Comparison of ENCODE assay signal across 8 mouse cellular contexts in genomic region chr5:134098976-134099375, GRCm38 (mm10). TPM values are rescaled to one million over a fixed set of nuclear protein-coding genes. Genes with fewer than 3 reads are reported as not detected.
DNase-seq lines count a peak whose midpoint lies in the region; ATAC-seq and TF ChIP-seq lines count a peak whose summit lies in the region.

No protein-coding gene starts in this region.

- H3K4me3 ChIP-seq in erythroblast, embryonic 14.5 days (replicated peaks): peak overlapping the region; percentile 51
- H3K4me3 ChIP-seq in MEL (ENCODE audit: control insufficient read depth in 1 of 2, insufficient read depth in 1 of 2, low read depth in 2 of 2, low read length in 2 of 2): peak overlapping the region; percentile 38 to 85
- H3K4me3 ChIP-seq in forebrain, embryonic 12.5 days (replicated peaks): peak overlapping the region; percentile 66
- H3K4me3 ChIP-seq in intestine, embryonic 14.5 days (ENCODE audit: low read depth, low read length): peak overlapping the region; percentile 71
- H3K4me3 ChIP-seq in limb, embryonic 13.5 days: peak overlapping the region; percentile 77
- H3K4me3 ChIP-seq in neural tube, embryonic 14.5 days (ENCODE audit: low read depth, low read length): peak overlapping the region; percentile 81

- no peaks in the 10 kb centered on the region for H3K79me2 ChIP-seq in MEL (ENCODE audit: control insufficient read depth, insufficient read depth, low read length, poor library complexity)

- no peak for TF ChIP-seq CTCF in MEL (IDR thresholded peaks at IDR 0.05 in 2 of 3, conservative IDR thresholded peaks at IDR 0.05 in 1 of 3; ENCODE audit: control insufficient read depth in 1 of 3, insufficient read depth in 1 of 3, low read depth in 2 of 3, low read length in 3 of 3, poor library complexity in 1 of 3, severe bottlenecking in 1 of 3)

- TF ChIP-seq POLR2A in MEL (IDR thresholded peaks at IDR 0.05; ENCODE audit: control insufficient read depth in 1 of 2, insufficient read depth in 1 of 2, low read depth in 1 of 2, low read length in 2 of 2, poor library complexity in 1 of 2): no peak

- ATAC-seq in erythroblast, adult 5-6 weeks (replicated peaks; ENCODE audit: low FRiP score, poor library complexity, severe bottlenecking): no peak
- peak; percentile 67 for ATAC-seq in forebrain, embryonic 12.5 days (ENCODE audit: low FRiP score)
- no peak; the same call in 1 of the 2 replicates for ATAC-seq in intestine, embryonic 14.5 days (replicated peaks; ENCODE audit: low FRiP score, low TSS enrichment, low read depth)
- peak; percentile 33; the same call in 1 of the 2 replicates for ATAC-seq in limb, embryonic 13.5 days (ENCODE audit: low FRiP score, low read depth)
- peak; percentile 45 for ATAC-seq in neural tube, embryonic 14.5 days (ENCODE audit: low read depth)
- no peak for ATAC-seq in monocyte, adult 5-6 weeks (replicated peaks; ENCODE audit: insufficient number of reproducible peaks, low FRiP score, low TSS enrichment, poor library complexity, severe bottlenecking)

- H3K27ac ChIP-seq in MEL (ENCODE audit: control insufficient read depth, low read depth, low read length): no peak overlapping the region
- peak overlapping the region; percentile 27; the same call in 1 of the 2 replicates for H3K27ac ChIP-seq in forebrain, embryonic 12.5 days
- peak overlapping the region; percentile 67; the same call in 1 of the 2 replicates for H3K27ac ChIP-seq in intestine, embryonic 14.5 days (ENCODE audit: low read depth)
- peak overlapping the region; percentile 65; the same call in 1 of the 2 replicates for H3K27ac ChIP-seq in limb, embryonic 13.5 days
- peak overlapping the region; percentile 75 for H3K27ac ChIP-seq in neural tube, embryonic 14.5 days (ENCODE audit: low read depth, low read length)

- H3K36me3 ChIP-seq in erythroblast, embryonic 14.5 days (ENCODE audit: control insufficient read depth): no peaks in the 10 kb centered on the region
- no peaks in the 10 kb centered on the region for H3K36me3 ChIP-seq in MEL (ENCODE audit: control insufficient read depth in 1 of 2, insufficient read depth in 2 of 2, low read length in 2 of 2)
- 0 out of 2 replicates have a peak, but pooled peaks cover 3% of the 10 kb centered on the region for H3K36me3 ChIP-seq in forebrain, embryonic 12.5 days (replicated peaks)
- no peaks in the 10 kb centered on the region for H3K36me3 ChIP-seq in intestine, embryonic 14.5 days (ENCODE audit: control insufficient read depth, insufficient read depth, low read length)
- no peaks in the 10 kb centered on the region; the same call in 1 of the 2 replicates for H3K36me3 ChIP-seq in limb, embryonic 13.5 days
- no peaks in the 10 kb centered on the region for H3K36me3 ChIP-seq in neural tube, embryonic 14.5 days (ENCODE audit: control insufficient read depth, insufficient read depth, low read length)

- H3K9ac ChIP-seq in MEL (ENCODE audit: control insufficient read depth, low read depth, low read length, poor library complexity, severe bottlenecking): peak overlapping the region; percentile 54
- H3K9ac ChIP-seq in forebrain, embryonic 12.5 days: peak overlapping the region; percentile 85
- peak overlapping the region; percentile 53 for H3K9ac ChIP-seq in intestine, embryonic 14.5 days (ENCODE audit: low read length)
- H3K9ac ChIP-seq in limb, embryonic 13.5 days: peak overlapping the region; percentile 79
- peak overlapping the region; percentile 81 for H3K9ac ChIP-seq in neural tube, embryonic 14.5 days (replicated peaks; ENCODE audit: low read depth, low read length)

- peaks cover 24% of the 10 kb centered on the region for H3K27me3 ChIP-seq in erythroblast, embryonic 14.5 days (ENCODE audit: control insufficient read depth)
- no peaks in the 10 kb centered on the region; a peak in 1 of 4 replicates for H3K27me3 ChIP-seq in MEL (ENCODE audit: control insufficient read depth in 1 of 2, insufficient read depth in 2 of 2, low read length in 2 of 2)
- H3K27me3 ChIP-seq in forebrain, embryonic 12.5 days: no peaks in the 10 kb centered on the region
- no peaks in the 10 kb centered on the region for H3K27me3 ChIP-seq in intestine, embryonic 14.5 days (replicated peaks; ENCODE audit: control insufficient read depth, insufficient read depth, low read length)
- no peaks in the 10 kb centered on the region for H3K27me3 ChIP-seq in limb, embryonic 13.5 days
- H3K27me3 ChIP-seq in neural tube, embryonic 14.5 days (ENCODE audit: control insufficient read depth, insufficient read depth, low read length): no peaks in the 10 kb centered on the region

- 0% methylated on average over 17 of the region's 17 CpGs for WGBS in forebrain, embryonic 12.5 days
- WGBS in intestine, embryonic 14.5 days: 2% methylated on average over 17 of the region's 17 CpGs
- WGBS in limb, embryonic 13.5 days: under 1% methylated on average over 17 of the region's 17 CpGs
- under 1% methylated on average over 17 of the region's 17 CpGs for WGBS in neural tube, embryonic 14.5 days

- peaks cover 4% of the 10 kb centered on the region for H3K9me3 ChIP-seq in erythroblast, embryonic 14.5 days (ENCODE audit: control insufficient read depth, low read length)
- no peaks in the 10 kb centered on the region for H3K9me3 ChIP-seq in MEL (replicated peaks; ENCODE audit: insufficient read depth, low read length)
- H3K9me3 ChIP-seq in forebrain, embryonic 12.5 days: no peaks in the 10 kb centered on the region
- H3K9me3 ChIP-seq in intestine, embryonic 14.5 days (ENCODE audit: control insufficient read depth, low read length): no peaks in the 10 kb centered on the region
- H3K9me3 ChIP-seq in limb, embryonic 13.5 days: no peaks in the 10 kb centered on the region
- no peaks in the 10 kb centered on the region for H3K9me3 ChIP-seq in neural tube, embryonic 14.5 days (ENCODE audit: control insufficient read depth, low read length)

- no peaks in the 10 kb centered on the region; the same call in 1 of the 2 replicates for H3K4me1 ChIP-seq in erythroblast, embryonic 14.5 days (ENCODE audit: control insufficient read depth)
- no peaks in the 10 kb centered on the region for H3K4me1 ChIP-seq in MEL (ENCODE audit: control insufficient read depth in 1 of 2, insufficient read depth in 2 of 2, low read length in 2 of 2)
- H3K4me1 ChIP-seq in forebrain, embryonic 12.5 days: peaks cover 35% of the 10 kb centered on the region
- peaks cover 15% of the 10 kb centered on the region; the same call in 1 of the 2 replicates for H3K4me1 ChIP-seq in intestine, embryonic 14.5 days (replicated peaks; ENCODE audit: control insufficient read depth, insufficient read depth, low read length)
- peaks cover 36% of the 10 kb centered on the region for H3K4me1 ChIP-seq in limb, embryonic 13.5 days
- H3K4me1 ChIP-seq in neural tube, embryonic 14.5 days (ENCODE audit: control insufficient read depth, insufficient read depth, low read length): peaks cover 18% of the 10 kb centered on the region

- DNase-seq in MEL (ENCODE audit: low read depth, low spot score): peak; percentile 8
- DNase-seq in intestine, embryonic 14.5 days (ENCODE audit: low spot score): no peak

- H3K4me2 ChIP-seq in forebrain, embryonic 12.5 days: peak overlapping the region; percentile 86
- peak overlapping the region; percentile 88 for H3K4me2 ChIP-seq in intestine, embryonic 14.5 days (ENCODE audit: low read length)
- peak overlapping the region; percentile 92 for H3K4me2 ChIP-seq in limb, embryonic 13.5 days (replicated peaks)
- peak overlapping the region; percentile 58 for H3K4me2 ChIP-seq in neural tube, embryonic 14.5 days (ENCODE audit: low read depth, low read length)

- TF ChIP-seq EP300 in MEL (IDR thresholded peaks at IDR 0.05; ENCODE audit: low read depth in 1 of 2, low read length in 2 of 2): no peak

- no peak for TF ChIP-seq RAD21 in MEL (IDR thresholded peaks at IDR 0.05; ENCODE audit: low read depth, low read length)

TF ChIP-seq in MEL, 35 proteins besides CTCF, POLR2A, EP300 and RAD21:
- TF ChIP-seq JUND (IDR thresholded peaks at IDR 0.05; ENCODE audit: low read depth, low read length): no peak
- TF ChIP-seq UBTF (IDR thresholded peaks at IDR 0.05; ENCODE audit: borderline replicate concordance, insufficient read depth, low read depth, low read length): no peak
- TF ChIP-seq GATA1 (IDR thresholded peaks at IDR 0.05; ENCODE audit: low read depth, low read length): no peak
- TF ChIP-seq USF1 (IDR thresholded peaks at IDR 0.05; ENCODE audit: low read depth, low read length): no peak
- TF ChIP-seq CHD1 (IDR thresholded peaks at IDR 0.05; ENCODE audit: low read depth, low read length): no peak
- TF ChIP-seq NELFE (IDR thresholded peaks at IDR 0.05; ENCODE audit: low read depth, low read length): no peak
- no peak for TF ChIP-seq SMC3 (IDR thresholded peaks at IDR 0.05; ENCODE audit: low read depth, low read length)
- no peak for TF ChIP-seq SIN3A (IDR thresholded peaks at IDR 0.05; ENCODE audit: low read length)
- no peak for TF ChIP-seq MEF2A (IDR thresholded peaks at IDR 0.05; ENCODE audit: extremely low read depth, insufficient replicate concordance, low read depth, low read length, poor library complexity, severe bottlenecking)
- no peak for TF ChIP-seq TAL1 (IDR thresholded peaks at IDR 0.05; ENCODE audit: low read length)
- TF ChIP-seq MAFK (IDR thresholded peaks at IDR 0.05; ENCODE audit: borderline replicate concordance, low read depth, low read length): no peak
- TF ChIP-seq CHD2 (IDR thresholded peaks at IDR 0.05; ENCODE audit: low read length): no peak
- TF ChIP-seq MAX (IDR thresholded peaks at IDR 0.05; ENCODE audit: low read length): no peak
- TF ChIP-seq TCF12 (IDR thresholded peaks at IDR 0.05; ENCODE audit: low read depth, low read length): no peak
- no peak for TF ChIP-seq MXI1 (IDR thresholded peaks at IDR 0.05; ENCODE audit: low read depth, low read length)
- TF ChIP-seq BHLHE40 (IDR thresholded peaks at IDR 0.05; ENCODE audit: borderline replicate concordance, low read depth, low read length): no peak

RNA-seq across cellular contexts. Expression of gene Castor2, which starts 0.5 kb away (rescaled TPM):
- 0.01 TPM in 1 of 2 replicates, not detected in the other for polyA plus RNA-seq in erythroblast, embryonic 14.5 days (2012)
- total RNA-seq in erythroblast, adult 5-6 weeks (2015; ENCODE audit: low replicate concordance): 1.3 TPM in 1 of 2 replicates, not detected in the other
- total RNA-seq in erythroblast, adult 5-6 weeks (2017; ENCODE audit: low replicate concordance): 0.09 and 0.28 TPM in 2 replicates
- total RNA-seq in MEL (2012; rRNA removed): 0.46 and 0.49 TPM in 2 replicates
- polyA plus RNA-seq in MEL (2012; ENCODE audit: insufficient read depth in 1 of 2, insufficient read length in 2 of 2, low read depth in 1 of 2, low replicate concordance in 2 of 2, missing spikeins in 1 of 2): 1 to 10 TPM in 1 of 2 experiments, not detected in 1; 1.4 TPM
- polyA plus RNA-seq in forebrain, embryonic 12.5 days (2016; fragmentation: Nextera tagmentation; extraction: Ambion mirVana): 19.4 and 23.1 TPM in 2 replicates
- polyA plus RNA-seq in intestine, embryonic 14.5 days (2014; fragmentation: Nextera tagmentation; extraction: Ambion mirVana): 6.2 and 7.2 TPM in 2 replicates
- 10.4 and 10.5 TPM in 2 replicates for polyA plus RNA-seq in limb, embryonic 13.5 days (2015; fragmentation: Nextera tagmentation; extraction: Ambion mirVana)
- 28.8 and 30.5 TPM in 2 replicates for polyA plus RNA-seq in neural tube, embryonic 14.5 days (2014; fragmentation: Nextera tagmentation; extraction: Ambion mirVana)
- 0.75 to 2.1 TPM (median 0.86 TPM) in 3 replicates for total RNA-seq in monocyte, adult 5-6 weeks (2017)

Comparison
In these comparisons a context has a peak if more than half of its experiments do, and no peak if none do; other contexts are left out.
1. ATAC-seq: peak in forebrain, embryonic 12.5 days (single experiment), limb, embryonic 13.5 days (single experiment) and neural tube, embryonic 14.5 days (single experiment); none in erythroblast, adult 5-6 weeks (single experiment), intestine, embryonic 14.5 days (single experiment) and monocyte, adult 5-6 weeks (single experiment).
2. Peak in every context shown above with its lines, with median percentiles within 50 percentile points of each other: H3K4me3 ChIP-seq, H3K9ac ChIP-seq and H3K4me2 ChIP-seq.